Mouse (Mus musculus): ENCODE data around the gene Gm1330.
"Not testable (repeated sequence)": the region's sequence is repeated elsewhere in the genome, so short reads cannot be mapped to it uniquely, and the experiment has no call there.

The Gm1330 gene

DNA sequence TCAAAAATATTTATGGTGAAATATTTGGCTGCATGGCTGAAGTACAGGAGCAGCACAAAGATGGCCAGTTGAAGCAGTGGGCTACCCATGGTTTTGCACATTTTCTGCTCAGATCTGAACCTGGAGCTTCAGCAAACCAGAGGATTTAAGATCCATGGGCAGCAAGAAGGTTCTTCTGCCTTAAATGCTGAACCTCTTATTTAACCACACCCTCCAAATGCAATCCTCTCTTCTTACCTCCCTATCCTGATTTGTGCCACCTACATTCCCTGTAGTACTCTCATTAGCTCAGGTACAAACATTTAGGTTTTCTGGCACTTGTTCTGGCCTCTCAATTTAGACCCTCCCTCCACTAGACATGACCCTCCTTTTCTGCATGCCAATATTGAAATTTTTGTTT is at the start of gene Gm1330:
Gene Gm1330, minus strand, starts transcription at position 101 of the 400 bp plus-strand sequence.
- no peak for DNase-seq

DNA sequence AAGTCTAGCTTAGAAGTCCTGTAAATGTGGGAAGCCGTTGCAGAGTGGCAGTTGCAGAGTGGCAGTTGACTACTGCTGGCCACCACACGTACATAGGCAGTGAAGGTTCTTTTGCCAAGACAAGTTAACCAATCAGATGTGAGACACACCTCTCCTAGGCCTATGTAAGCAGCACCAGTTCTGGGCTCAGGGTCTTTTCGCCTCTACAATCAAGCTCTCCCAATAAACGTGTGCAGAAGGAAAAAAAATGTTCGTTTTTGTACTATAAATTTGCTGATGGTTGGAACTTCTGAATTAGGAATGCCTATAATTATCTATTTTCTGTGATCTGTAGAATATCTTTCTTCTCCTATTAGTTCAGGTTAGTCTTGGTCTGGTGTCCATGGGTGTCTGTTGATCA is 14.1 kb upstream of the Gm1330 start, which contains the start of gene Gm10750:
Gene Gm10750, minus strand, starts transcription at position 101 of the 400 bp plus-strand sequence.
- DNase-seq, result not testable (repeated sequence)

GRCm38 (mm10) chr2:149004826-149005225 is 1.8 kb upstream of the Gm1330 start:
- no peak for DNase-seq

DNA sequence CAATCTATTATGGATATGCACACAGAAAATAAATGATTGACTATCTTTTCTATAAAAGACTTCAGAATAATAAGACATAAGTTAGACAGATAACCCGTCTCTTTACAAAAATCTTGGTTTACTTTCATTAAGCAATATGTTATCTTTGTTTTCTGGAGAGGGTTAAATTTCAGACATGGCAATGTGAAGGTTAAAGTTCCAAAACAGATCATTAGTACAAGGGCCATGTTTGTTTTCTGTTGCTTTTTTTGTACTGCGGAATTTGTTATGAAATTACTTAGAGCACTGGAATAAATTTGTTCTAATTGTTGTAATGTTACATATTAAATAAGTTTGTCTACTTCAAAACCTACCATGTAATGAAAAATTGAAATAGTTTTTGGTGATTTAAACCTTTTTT is 7.9 kb downstream of the Gm1330 start:
- DNase-seq, result no peak
